Mouse (Mus musculus) T-cell, adult 2 months (primary cell): ENCODE measurements around the gene Prlhr.
A peak's percentile ranks its signal among the peaks of the same experiment; 100 is the strongest.

Experiments
- DNase-seq: peaks from one replicate; pipeline ENCODE4 v3.0.0; 2022; ENCODE audit warnings: low spot score

Prlhr gene

DNA sequence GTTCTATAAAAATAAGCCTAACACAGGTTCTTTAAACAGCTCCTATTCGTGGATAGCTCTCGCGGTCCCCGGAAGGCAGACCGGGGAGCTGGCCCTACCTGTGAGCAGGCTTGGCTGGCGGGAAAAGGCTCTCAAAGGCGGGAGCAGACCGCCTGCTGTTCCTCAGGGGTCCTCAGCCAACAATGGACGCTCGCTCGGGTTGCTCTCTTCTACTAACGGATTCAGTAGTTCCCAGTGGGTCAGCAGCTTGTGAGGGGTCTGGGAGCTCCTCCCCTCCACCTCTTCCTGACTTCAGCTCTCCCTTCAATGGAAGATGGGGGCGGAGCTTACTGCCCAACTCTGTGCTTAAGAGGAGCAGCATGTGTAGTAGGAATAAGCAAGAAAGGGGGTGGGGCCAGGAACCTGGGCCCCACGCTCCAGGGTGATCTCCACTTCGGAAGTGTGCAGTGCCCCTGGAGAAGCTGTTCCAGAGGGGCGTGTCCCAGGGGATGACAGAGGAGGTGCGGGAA lies at the start of gene Prlhr:
TSS of gene Prlhr (minus strand) at position 51 of the 509 bp plus-strand sequence.
- DNase-seq: no peak

GRCm38 (mm10) chr19:60515064-60515463 lies 47.0 kb upstream of the Prlhr start:
- DNase-seq: no peak

GRCm38 (mm10) chr19:60513431-60513830 lies 45.3 kb upstream of the Prlhr start:
- no peak for DNase-seq

GRCm38 (mm10) chr19:60500209-60500608 lies 32.1 kb upstream of the Prlhr start:
- no peak for DNase-seq

DNA sequence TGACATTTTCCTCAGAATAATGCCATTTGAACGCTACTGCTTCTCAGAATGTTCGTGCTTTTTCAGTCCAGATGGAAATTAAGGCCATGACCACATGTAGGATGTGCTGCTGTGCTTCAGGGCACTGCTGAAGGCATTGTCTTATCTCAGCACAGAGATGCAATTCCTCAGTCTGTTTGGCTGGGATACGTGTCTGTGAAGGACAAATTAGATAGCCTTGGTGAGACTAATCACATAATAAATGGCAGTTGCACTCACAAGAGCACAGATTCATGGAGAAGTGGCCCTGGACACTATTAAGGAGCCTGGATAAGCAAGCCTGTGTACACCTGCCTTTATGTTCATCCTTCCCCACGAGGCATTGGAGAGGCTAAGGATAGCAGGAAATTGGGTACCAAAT lies 29.1 kb upstream of the Prlhr start:
- no peak for DNase-seq

- DNase-seq: no peak
These were observed 27.7 kb upstream of the Prlhr start for GRCm38 (mm10) chr19:60495772-60496171.

- no peak for DNase-seq
These were observed 21.5 kb upstream of the Prlhr start for GRCm38 (mm10) chr19:60489566-60489965.

DNA sequence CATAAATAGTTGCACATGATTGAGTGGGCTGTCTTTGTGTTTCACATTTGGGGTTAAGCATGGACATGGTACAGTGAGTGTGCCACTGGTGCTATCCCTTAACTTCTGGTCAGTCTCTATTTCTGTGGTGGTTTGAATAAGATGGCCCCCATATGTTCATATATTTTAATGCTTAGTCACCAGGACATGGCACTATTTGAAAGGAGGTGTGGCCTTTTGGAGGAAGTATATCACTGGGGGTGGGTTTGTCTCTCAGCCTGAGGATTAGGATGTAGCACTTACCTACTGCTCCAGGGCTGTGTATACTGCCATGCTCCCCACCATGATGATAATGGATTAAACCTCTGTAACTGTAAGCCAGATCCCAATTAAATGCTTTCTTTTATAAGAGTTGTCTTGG lies 17.2 kb upstream of the Prlhr start:
- DNase-seq: no peak

DNA sequence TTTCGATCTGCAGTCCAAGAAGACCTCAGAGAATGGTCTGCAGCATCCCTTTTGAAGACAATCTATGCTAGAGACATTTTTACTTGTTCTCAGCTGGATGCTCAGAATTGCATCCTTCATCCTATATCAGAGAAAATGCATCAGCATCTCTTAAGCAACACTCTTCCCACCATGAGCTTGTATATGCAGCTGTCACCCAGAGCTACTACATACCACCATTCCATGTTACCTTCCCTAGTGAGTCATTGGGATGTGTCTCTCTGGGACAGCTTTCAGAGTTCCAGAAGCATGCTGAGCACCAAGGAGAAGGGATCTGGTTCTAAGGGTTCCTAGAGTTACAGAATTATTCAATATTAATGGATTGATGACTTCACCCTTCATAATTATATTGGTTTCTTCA lies 10.8 kb upstream of the Prlhr start:
- DNase-seq: no peak

DNA sequence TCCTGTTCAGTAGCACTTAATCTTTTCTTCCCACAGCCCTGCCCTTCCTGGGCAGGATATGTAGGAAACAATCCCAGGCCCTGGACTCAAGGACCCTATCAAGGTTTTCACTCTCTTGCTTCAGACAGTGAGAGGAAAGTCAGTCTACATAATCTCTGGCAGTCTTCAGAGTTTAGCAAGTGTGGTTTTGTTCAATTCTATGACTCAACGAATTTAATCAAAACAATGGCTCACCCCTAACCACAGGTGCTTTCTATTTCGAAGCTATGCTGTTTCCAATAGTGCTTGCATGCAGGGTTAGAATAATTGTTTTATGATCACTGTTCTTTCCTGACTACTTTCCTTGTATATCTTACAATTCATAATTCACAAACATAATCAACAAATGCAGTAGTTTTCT lies 9.7 kb upstream of the Prlhr start:
- no peak for DNase-seq

- no peak for DNase-seq
These were observed 742 bp upstream of the Prlhr start for GRCm38 (mm10) chr19:60468846-60469245.

DNA sequence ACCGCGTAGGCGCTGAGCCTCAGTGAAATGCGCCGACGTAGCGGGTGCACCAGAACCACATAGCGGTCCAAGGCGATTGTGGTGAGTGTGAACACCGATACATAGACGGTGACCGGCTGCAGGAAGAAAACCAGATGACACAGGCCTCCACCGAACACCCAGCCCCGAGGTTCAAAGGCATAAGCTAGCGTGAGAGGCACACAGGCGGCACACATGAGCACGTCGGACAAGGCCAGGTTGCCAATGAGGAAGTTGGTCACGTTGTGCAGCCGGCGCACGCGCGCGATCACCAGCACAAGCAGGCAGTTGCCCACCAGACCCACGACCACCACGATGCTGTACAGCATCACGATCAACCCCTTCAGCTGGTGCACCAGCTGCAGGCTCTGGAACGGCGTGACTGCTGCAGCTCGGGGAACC lies 506 bp downstream of the Prlhr start:
- no peak for DNase-seq

DNA sequence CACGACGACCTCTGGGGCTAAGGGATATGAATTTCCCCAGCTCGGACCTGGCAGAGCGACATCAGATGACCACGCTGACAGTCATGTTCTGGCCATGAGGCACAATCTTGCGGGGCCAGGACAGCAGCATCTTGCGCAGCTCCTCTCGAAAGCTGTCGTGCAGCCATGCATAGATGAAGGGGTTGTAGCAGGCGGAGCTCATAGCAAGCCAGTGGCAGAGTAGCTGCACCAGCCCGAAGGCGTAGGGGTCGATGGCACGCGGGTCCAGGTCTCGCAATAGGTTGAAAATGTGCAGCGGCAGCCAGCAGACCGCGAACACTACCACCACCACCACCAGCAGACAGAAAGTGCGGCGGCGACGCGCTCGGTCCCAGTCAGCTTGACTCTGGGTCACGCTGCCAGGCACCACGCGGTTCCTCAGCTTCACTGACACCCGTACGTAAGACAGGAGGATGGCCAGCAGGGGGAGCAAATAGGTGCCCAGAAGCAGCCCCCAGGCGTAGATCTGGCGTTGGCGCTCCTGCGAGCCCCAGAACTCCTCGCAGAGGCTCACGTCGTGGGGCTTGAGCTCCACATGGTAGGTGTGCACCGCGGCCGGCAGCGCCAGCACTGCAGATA lies 1.0 kb downstream of the Prlhr start:
- DNase-seq: peak; percentile 36

GRCm38 (mm10) chr19:60465726-60466125 lies 2.4 kb downstream of the Prlhr start:
- no peak for DNase-seq

DNA sequence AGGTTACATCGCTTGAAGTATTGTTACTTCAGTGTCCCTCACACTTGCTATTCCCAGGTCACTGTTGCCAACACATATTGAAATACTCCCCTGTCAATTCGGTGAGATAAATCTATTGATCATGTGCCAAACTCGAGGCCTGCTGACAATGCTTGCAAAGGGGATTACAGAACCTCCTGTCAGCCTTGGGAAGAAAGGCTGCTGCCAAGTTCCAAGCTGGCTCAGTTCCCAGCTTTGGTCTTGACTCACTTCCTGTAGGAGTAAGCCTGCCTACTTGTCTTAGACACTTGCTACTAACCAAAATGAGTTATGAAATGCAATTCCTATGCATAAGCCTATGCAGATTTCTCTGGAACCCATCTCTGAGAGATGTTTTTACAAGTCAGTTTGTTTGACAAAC lies 4.2 kb downstream of the Prlhr start:
- no peak for DNase-seq

DNA sequence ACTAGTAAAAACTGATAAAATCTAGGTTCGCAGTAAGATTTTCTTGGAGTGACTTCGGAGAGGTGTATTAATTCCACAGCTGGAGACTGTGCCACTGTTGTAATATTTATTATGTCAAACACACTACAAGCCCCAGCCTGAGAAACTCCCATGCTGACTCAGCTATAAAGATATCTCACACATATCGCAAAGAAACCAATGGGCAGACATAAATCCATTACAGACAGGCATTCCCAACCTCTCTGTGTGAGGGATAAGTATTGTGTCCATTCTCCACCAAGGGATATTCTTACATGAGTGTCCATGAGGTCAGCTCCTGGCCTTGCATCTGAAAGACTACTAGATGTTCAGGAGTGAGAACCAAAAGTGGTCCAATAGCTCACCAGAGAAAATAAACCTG lies 4.7 kb downstream of the Prlhr start:
- DNase-seq: no peak

DNA sequence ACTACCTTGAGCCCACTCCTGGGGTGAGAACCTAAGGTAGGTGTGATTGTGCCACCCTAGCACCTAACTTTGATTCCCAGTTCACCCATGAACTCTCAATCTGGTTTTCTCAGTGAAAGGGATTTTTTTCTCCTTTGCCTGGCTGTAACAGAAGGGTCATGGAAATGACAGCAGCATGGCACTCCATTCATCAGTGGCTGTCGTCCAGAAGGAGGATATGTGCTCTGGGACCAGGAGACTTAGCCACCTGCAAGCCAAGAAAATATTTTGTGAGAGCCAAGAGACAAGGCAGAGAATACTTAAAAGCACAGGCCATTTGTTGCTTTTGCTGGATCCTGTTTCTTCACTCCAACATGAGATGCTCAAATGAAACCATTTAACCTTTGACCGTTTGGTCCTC lies 6.6 kb downstream of the Prlhr start:
- DNase-seq: no peak

GRCm38 (mm10) chr19:60459680-60460079 lies 8.4 kb downstream of the Prlhr start:
- DNase-seq: no peak

GRCm38 (mm10) chr19:60459071-60459470 lies 9.0 kb downstream of the Prlhr start:
- DNase-seq: no peak

GRCm38 (mm10) chr19:60455791-60456190 lies 12.3 kb downstream of the Prlhr start:
- DNase-seq: no peak

DNA sequence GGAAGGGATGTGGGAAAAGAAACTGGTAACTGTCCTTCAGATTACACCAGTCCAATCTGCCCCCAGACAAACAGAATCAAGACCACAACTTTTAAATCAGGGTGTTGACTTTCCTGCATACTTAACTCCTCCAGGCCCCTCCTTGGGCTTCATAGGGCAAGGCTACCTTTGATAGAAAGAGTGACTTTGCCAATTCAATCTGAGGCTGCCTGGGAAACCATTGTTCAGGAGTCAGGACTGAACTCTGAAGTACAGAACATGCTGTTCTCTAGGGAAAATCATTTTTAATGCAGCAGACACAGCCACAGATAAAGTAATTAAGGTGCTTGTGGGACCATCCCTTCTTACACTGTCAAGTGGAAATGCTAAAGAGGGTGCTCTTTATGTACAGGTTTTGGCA lies 27.6 kb downstream of the Prlhr start:
- no peak for DNase-seq

DNA sequence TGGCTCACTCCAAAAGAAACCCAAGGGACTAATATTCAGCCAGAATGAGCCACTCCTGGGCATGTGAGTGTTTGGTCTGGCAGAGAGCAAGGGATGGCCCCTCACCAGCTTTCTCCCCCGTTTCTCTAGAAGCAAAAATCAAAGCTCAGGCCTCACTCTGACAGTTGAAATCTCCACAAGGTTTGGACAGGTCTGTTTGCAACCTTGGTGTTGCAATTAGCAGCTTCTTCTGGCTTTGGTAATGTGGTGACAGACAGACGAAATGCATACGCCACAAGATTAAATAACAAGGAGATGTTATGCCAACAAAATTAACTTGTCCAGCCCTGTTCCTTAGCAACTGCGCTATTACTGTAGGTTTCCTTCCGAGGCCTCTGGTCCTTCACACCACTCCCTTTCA lies 28.0 kb downstream of the Prlhr start:
- no peak for DNase-seq

GRCm38 (mm10) chr19:60437566-60438241 lies 30.4 kb downstream of the Prlhr start:
- no peak for DNase-seq
